Mouse (Mus musculus): ENCODE measurements around the gene Aldh1l1. TPM values are rescaled to one million over a fixed set of nuclear protein-coding genes. Genes with fewer than 3 reads are reported as not detected.

The Aldh1l1 gene
- polyA plus RNA-seq, 1 experiment: not detected

- Histone ChIP-seq H3K27me3 (ENCODE audit: control insufficient read depth) (no peaks in the 10 kb centered on the region), H3K9me3 (ENCODE audit: control insufficient read depth, low read length) (no peaks in the 10 kb centered on the region), H3K4me1 (ENCODE audit: control insufficient read depth) (no peaks in the 10 kb centered on the region), H3K4me3 (replicated peaks) (no peak overlapping the region), H3K36me3 (ENCODE audit: control insufficient read depth) (peaks cover 5% of the 10 kb centered on the region; the same call in 1 of the 2 replicates)
- TF ChIP-seq TAL1 (IDR thresholded peaks at IDR 0.05; ENCODE audit: low read length) (no peak), GATA1 (IDR thresholded peaks at IDR 0.05; ENCODE audit: low read length) (no peak)
Measured at GRCm38 (mm10) chr6:90475854-90476212, 10.4 kb upstream of the Aldh1l1 start.

- Histone ChIP-seq H3K4me1 (ENCODE audit: control insufficient read depth) (no peaks in the 10 kb centered on the region), H3K9me3 (ENCODE audit: control insufficient read depth, low read length) (no peaks in the 10 kb centered on the region), H3K27me3 (ENCODE audit: control insufficient read depth) (no peaks in the 10 kb centered on the region), H3K4me3 (replicated peaks) (no peak overlapping the region), H3K36me3 (ENCODE audit: control insufficient read depth) (peaks cover 4% of the 10 kb centered on the region; the same call in 1 of the 2 replicates)
- no peak for TF ChIP-seq TAL1 (IDR thresholded peaks at IDR 0.05; ENCODE audit: low read length)
- TF ChIP-seq GATA1 (IDR thresholded peaks at IDR 0.05; ENCODE audit: low read length): no peak
Measured at GRCm38 (mm10) chr6:90476941-90477518, 9.2 kb upstream of the Aldh1l1 start.

- TF ChIP-seq TAL1 (IDR thresholded peaks at IDR 0.05; ENCODE audit: low read length): no peak
- no peak for TF ChIP-seq GATA1 (IDR thresholded peaks at IDR 0.05; ENCODE audit: low read length)
- Histone ChIP-seq H3K9me3 (ENCODE audit: control insufficient read depth, low read length) (no peaks in the 10 kb centered on the region), H3K36me3 (ENCODE audit: control insufficient read depth) (no peaks in the 10 kb centered on the region), H3K4me1 (ENCODE audit: control insufficient read depth) (no peaks in the 10 kb centered on the region), H3K27me3 (ENCODE audit: control insufficient read depth) (no peaks in the 10 kb centered on the region), H3K4me3 (replicated peaks) (no peak overlapping the region)
Measured at GRCm38 (mm10) chr6:90484249-90484648, 2.0 kb upstream of the Aldh1l1 start.

- no peaks in the 10 kb centered on the region for H3K36me3 ChIP-seq (ENCODE audit: control insufficient read depth)
- no peaks in the 10 kb centered on the region for H3K4me1 ChIP-seq (ENCODE audit: control insufficient read depth)
- TF ChIP-seq TAL1 (IDR thresholded peaks at IDR 0.05; ENCODE audit: low read length): no peak
- no peak for TF ChIP-seq GATA1 (IDR thresholded peaks at IDR 0.05; ENCODE audit: low read length)
- H3K27me3 ChIP-seq (ENCODE audit: control insufficient read depth): no peaks in the 10 kb centered on the region
- no peaks in the 10 kb centered on the region for H3K9me3 ChIP-seq (ENCODE audit: control insufficient read depth, low read length)
- H3K4me3 ChIP-seq (replicated peaks): no peak overlapping the region
Measured at GRCm38 (mm10) chr6:90484876-90485275, 1.4 kb upstream of the Aldh1l1 start.

GRCm38 (mm10) chr6:90487531-90487930 lies 1.3 kb downstream of the Aldh1l1 start:
- no peak for TF ChIP-seq GATA1 (IDR thresholded peaks at IDR 0.05; ENCODE audit: low read length)
- Histone ChIP-seq H3K36me3 (ENCODE audit: control insufficient read depth) (no peaks in the 10 kb centered on the region), H3K4me1 (ENCODE audit: control insufficient read depth) (no peaks in the 10 kb centered on the region), H3K9me3 (ENCODE audit: control insufficient read depth, low read length) (no peaks in the 10 kb centered on the region), H3K27me3 (ENCODE audit: control insufficient read depth) (no peaks in the 10 kb centered on the region), H3K4me3 (replicated peaks) (no peak overlapping the region)

GRCm38 (mm10) chr6:90489532-90489931 lies 3.3 kb downstream of the Aldh1l1 start:
- Histone ChIP-seq H3K4me3 (replicated peaks) (no peak overlapping the region), H3K27me3 (ENCODE audit: control insufficient read depth) (no peaks in the 10 kb centered on the region), H3K9me3 (ENCODE audit: control insufficient read depth, low read length) (no peaks in the 10 kb centered on the region), H3K4me1 (ENCODE audit: control insufficient read depth) (no peaks in the 10 kb centered on the region), H3K36me3 (ENCODE audit: control insufficient read depth) (no peaks in the 10 kb centered on the region)
- no peak for TF ChIP-seq GATA1 (IDR thresholded peaks at IDR 0.05; ENCODE audit: low read length)
- TF ChIP-seq TAL1 (IDR thresholded peaks at IDR 0.05; ENCODE audit: low read length): no peak

- Histone ChIP-seq H3K9me3 (ENCODE audit: control insufficient read depth, low read length) (no peaks in the 10 kb centered on the region), H3K4me1 (ENCODE audit: control insufficient read depth) (no peaks in the 10 kb centered on the region), H3K27me3 (ENCODE audit: control insufficient read depth) (no peaks in the 10 kb centered on the region), H3K4me3 (replicated peaks) (no peak overlapping the region), H3K36me3 (ENCODE audit: control insufficient read depth) (no peaks in the 10 kb centered on the region)
- TF ChIP-seq GATA1 (IDR thresholded peaks at IDR 0.05; ENCODE audit: low read length) (no peak), TAL1 (IDR thresholded peaks at IDR 0.05; ENCODE audit: low read length) (no peak)
Measured at GRCm38 (mm10) chr6:90490976-90491375, 4.7 kb downstream of the Aldh1l1 start.

- Histone ChIP-seq H3K4me3 (replicated peaks) (no peak overlapping the region), H3K9me3 (ENCODE audit: control insufficient read depth, low read length) (no peaks in the 10 kb centered on the region), H3K27me3 (ENCODE audit: control insufficient read depth) (no peaks in the 10 kb centered on the region), H3K36me3 (ENCODE audit: control insufficient read depth) (no peaks in the 10 kb centered on the region), H3K4me1 (ENCODE audit: control insufficient read depth) (no peaks in the 10 kb centered on the region)
- TF ChIP-seq TAL1 (IDR thresholded peaks at IDR 0.05; ENCODE audit: low read length) (no peak), GATA1 (IDR thresholded peaks at IDR 0.05; ENCODE audit: low read length) (no peak)
Measured at GRCm38 (mm10) chr6:90491956-90492744, 5.9 kb downstream of the Aldh1l1 start.

- H3K27me3 ChIP-seq (ENCODE audit: control insufficient read depth): no peaks in the 10 kb centered on the region
- no peaks in the 10 kb centered on the region for H3K9me3 ChIP-seq (ENCODE audit: control insufficient read depth, low read length)
- no peaks in the 10 kb centered on the region for H3K4me1 ChIP-seq (ENCODE audit: control insufficient read depth)
- no peaks in the 10 kb centered on the region for H3K36me3 ChIP-seq (ENCODE audit: control insufficient read depth)
- TF ChIP-seq TAL1 (IDR thresholded peaks at IDR 0.05; ENCODE audit: low read length) (no peak), GATA1 (IDR thresholded peaks at IDR 0.05; ENCODE audit: low read length) (no peak)
- no peak overlapping the region for H3K4me3 ChIP-seq (replicated peaks)
Measured at GRCm38 (mm10) chr6:90494155-90494554, 7.9 kb downstream of the Aldh1l1 start.
